Mouse (Mus musculus) liver, embryonic 14.5 days (tissue): ENCODE measurements at regions not wholly inside any gene's neighbourhood (a gene's known extent, or its start where the extent isn't known, plus 50 kb on each side); places are given as distances from the start of the nearest gene placed in this dataset.

Experiments used
- ATAC-seq: fragments of 200-750 bp; cut with Nextera tagmentation; 2 replicates; pipeline ENCODE4 v1.8.0; 2017; ENCODE audit warnings: moderate number of reproducible peaks, mild to moderate bottlenecking, moderate library complexity; ENCODE audit not compliant: insufficient read depth
- DNase-seq, 3 experiments: peaks; one replicate each; pipeline ENCODE4 v3.0.0-alpha.2; 2012 to 2013; ENCODE audit warnings: low read depth in 3 of 3, low spot score in 3 of 3
- H3K27ac ChIP-seq: fragments of 300-500 bp; sonication (generic); 2 replicates; pipeline ENCODE4 v1.5.1; 2014; ENCODE audit warnings: moderate library complexity, mild to moderate bottlenecking, control low read depth, inconsistent platforms
- H3K27me3 ChIP-seq: fragments of 300-500 bp; sonication (generic); 2 replicates; pipeline ENCODE4 v1.6.1; 2014; ENCODE audit warnings: mild to moderate bottlenecking, low read length, moderate library complexity; ENCODE audit not compliant: control insufficient read depth, insufficient read depth
- H3K36me3 ChIP-seq: fragments of 300-500 bp; sonication (generic); replicated peaks from 2 replicates; pipeline ENCODE4 v1.6.1; 2014; ENCODE audit warnings: low read depth; ENCODE audit not compliant: control insufficient read depth, insufficient read depth
- H3K4me1 ChIP-seq, 2 experiments: fragments of 200-500 bp in 1 of 2; fragments of 300-500 bp in 1 of 2; sonication (generic) in 1 of 2; replicated peaks; 2 replicates each; pipeline ENCODE4 v1.6.1; 2012 to 2014; ENCODE audit warnings: antibody characterized with exemption in 1 of 2, inconsistent platforms in 1 of 2, low read length in 1 of 2; ENCODE audit not compliant: control insufficient read depth in 2 of 2, insufficient read depth in 2 of 2
- H3K4me2 ChIP-seq: fragments of 300-500 bp; sonication (generic); 2 replicates; pipeline ENCODE4 v1.6.1; 2014; ENCODE audit warnings: low read depth, mild to moderate bottlenecking, control low read depth, moderate library complexity
- H3K4me3 ChIP-seq, 2 experiments: fragments of 200-500 bp in 1 of 2; fragments of 300-500 bp in 1 of 2; sonication (generic) in 1 of 2; 2 replicates each; pipeline ENCODE4 v1.5.1; 2012 to 2014; ENCODE audit warnings: low read depth in 2 of 2, low read length in 2 of 2, mild to moderate bottlenecking in 2 of 2, control low read depth in 1 of 2, inconsistent platforms in 1 of 2, moderate library complexity in 1 of 2; ENCODE audit not compliant: insufficient read depth in 1 of 2
- H3K9ac ChIP-seq: fragments of 300-500 bp; sonication (generic); replicated peaks from 2 replicates; pipeline ENCODE4 v1.6.1; 2014; ENCODE audit warnings: mild to moderate bottlenecking, control low read depth, moderate library complexity
- H3K9me3 ChIP-seq: fragments of 300-500 bp; sonication (generic); 2 replicates; pipeline ENCODE4 v1.6.1; 2016; ENCODE audit warnings: low read length, mixed read lengths; ENCODE audit not compliant: control insufficient read depth
- CTCF ChIP-seq: IDR thresholded peaks from 2 replicates; pipeline ENCODE4 v1.5.1; 2016; ENCODE audit warnings: antibody characterized with exemption, low read depth, control low read depth
- EP300 ChIP-seq: IDR thresholded peaks from 2 replicates; pipeline ENCODE4 v1.6.1; 2016; ENCODE audit warnings: antibody characterized with exemption, low read depth
- WGBS: fragments of 180-500 bp; shearing (Covaris S2); extraction: QIAGEN DNeasy Blood & Tissue Kit; methylation state at CpG from one replicate; pipeline ENCODE4 v1.1.7; 2014; ENCODE audit not compliant: insufficient replicate concordance; 5-methylcytosine and 5-hydroxymethylcytosine counted together

DNA sequence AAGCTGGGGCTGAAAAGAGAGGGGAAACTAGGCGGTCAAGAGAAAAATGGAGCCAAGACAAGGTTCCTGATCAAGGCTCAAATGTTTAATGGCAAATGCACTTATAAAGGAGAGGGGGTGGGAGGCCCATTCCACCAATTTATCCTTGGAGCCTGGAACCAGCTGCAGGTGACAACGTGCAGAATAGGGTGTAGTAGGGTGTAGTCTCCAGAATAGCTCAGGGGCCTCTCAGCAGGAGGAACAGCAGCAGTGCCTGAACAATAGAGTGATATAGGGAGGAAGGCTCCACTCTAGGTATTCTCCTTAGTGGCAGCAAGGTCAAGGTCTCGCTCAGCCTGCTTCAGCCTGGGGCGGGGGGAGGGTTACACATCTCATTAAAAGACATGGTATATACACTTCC is 451.7 kb downstream of the Ube2dnl2 start:
- H3K9me3 ChIP-seq: no peaks in the 10 kb centered on the region
- no peak overlapping the region for H3K27ac ChIP-seq
- WGBS: 43% methylated on average over 4 of the region's 4 CpGs
- no peak for TF ChIP-seq EP300
- no peak for TF ChIP-seq CTCF
- no peaks in the 10 kb centered on the region for H3K4me1 ChIP-seq
- H3K4me3 ChIP-seq: no peak overlapping the region
- no peak overlapping the region for H3K4me2 ChIP-seq
- ATAC-seq (no peak), DNase-seq (no peak)
- H3K27me3 ChIP-seq: no peaks in the 10 kb centered on the region
- no peak overlapping the region for H3K9ac ChIP-seq
- no peaks in the 10 kb centered on the region for H3K36me3 ChIP-seq

DNA sequence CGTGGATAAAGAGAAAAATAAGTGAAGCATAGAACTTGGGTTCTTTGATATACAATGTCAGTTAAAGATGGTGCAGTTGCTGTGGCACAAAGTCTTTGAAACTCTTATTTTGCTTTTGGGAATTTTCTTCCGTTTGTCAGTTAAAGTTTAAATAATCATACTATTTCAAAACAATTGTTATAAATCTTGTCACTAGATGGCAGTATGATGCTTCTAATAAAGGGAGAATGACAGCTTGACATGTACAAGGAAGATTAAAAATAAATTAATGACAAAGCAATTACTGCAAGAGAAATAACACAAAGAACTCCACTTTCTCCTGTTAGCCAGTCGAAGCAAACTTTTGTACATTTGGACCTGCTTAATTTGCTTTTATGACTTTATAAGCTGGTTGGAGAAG is 489.0 kb downstream of the Ube2dnl2 start:
- ATAC-seq (no peak), DNase-seq (peak in 1 of 3 experiments; percentile 0)
- Histone ChIP-seq H3K9me3 (no peaks in the 10 kb centered on the region), H3K4me1 (no peaks in the 10 kb centered on the region), H3K9ac (no peak overlapping the region), H3K4me2 (no peak overlapping the region), H3K27ac (no peak overlapping the region), H3K36me3 (no peaks in the 10 kb centered on the region), H3K27me3 (no peaks in the 10 kb centered on the region), H3K4me3 (no peak overlapping the region)
- 25% methylated on average over 3 of the region's 3 CpGs for WGBS
- no peak for TF ChIP-seq EP300
- TF ChIP-seq CTCF: no peak
